In the genomic region with DNA sequence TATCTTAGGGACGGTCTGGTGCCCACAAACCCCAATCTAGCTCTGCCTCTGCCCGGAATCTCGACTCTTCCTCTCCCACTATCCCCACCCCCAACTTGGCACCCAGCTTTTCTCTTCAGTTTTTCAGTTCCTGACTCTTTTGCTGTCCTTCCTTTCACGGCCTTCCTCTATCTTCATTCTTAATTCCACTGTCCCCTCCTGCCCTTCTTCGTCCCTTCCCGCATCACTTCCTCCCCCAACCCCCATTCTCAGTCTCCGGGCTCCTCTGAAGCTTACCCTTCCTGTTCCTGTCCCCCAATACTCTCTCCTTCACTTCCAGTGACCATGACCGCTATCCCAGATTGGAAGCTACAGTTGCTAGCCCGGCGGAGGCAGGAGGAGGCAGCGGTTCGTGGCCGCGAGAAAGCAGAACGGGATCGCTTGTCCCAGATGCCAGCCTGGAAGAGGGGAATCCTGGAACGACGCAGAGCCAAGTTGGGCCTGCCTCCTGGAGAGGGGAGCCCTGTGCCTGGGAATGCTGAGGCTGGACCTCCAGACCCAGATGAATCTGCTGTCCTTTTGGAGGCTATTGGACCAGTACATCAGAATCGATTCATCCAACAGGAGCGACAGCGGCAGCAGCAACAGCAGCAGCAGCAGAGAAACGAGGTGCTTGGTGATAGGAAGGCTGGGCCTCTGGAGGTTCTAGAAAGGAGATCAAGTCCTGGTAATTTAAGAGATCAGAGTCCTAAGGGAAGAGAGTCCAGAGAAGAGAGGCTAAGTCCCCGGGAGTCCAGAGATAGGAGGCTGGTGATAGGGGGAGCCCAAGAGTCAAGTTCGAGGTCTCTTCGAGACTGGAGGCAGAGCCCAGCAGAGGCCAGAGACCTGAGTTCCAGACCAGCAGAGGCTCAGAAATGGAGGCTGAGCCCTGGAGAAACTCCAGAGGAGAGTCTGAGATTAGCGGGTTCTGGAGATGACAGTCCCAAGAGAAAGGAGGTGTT, we compare ENCODE assay signal across 8 mouse cellular contexts. TPM values are rescaled to one million over a fixed set of nuclear protein-coding genes. Genes with fewer than 3 reads are reported as not detected.
DNase-seq lines count a peak whose midpoint lies in the region; ATAC-seq and TF ChIP-seq lines count a peak whose summit lies in the region.

No protein-coding gene starts in this region.

- H3K27me3 ChIP-seq in embryonic facial prominence, embryonic 13.5 days = no peaks in the 10 kb centered on the region
- no peaks in the 10 kb centered on the region for H3K27me3 ChIP-seq in midbrain, postnatal 0 days (ENCODE audit: insufficient read depth, low read length)

- peak overlapping the region; percentile 89 for H3K9ac ChIP-seq in embryonic facial prominence, embryonic 13.5 days
- H3K9ac ChIP-seq in midbrain, postnatal 0 days (replicated peaks; ENCODE audit: low read length, poor library complexity, severe bottlenecking) = peak overlapping the region; percentile 83

- peak overlapping the region; percentile 99 for H3K4me2 ChIP-seq in embryonic facial prominence, embryonic 13.5 days
- H3K4me2 ChIP-seq in midbrain, postnatal 0 days (ENCODE audit: low read depth, low read length, poor library complexity, severe bottlenecking) = peak overlapping the region; percentile 91

- H3K4me3 ChIP-seq in embryonic facial prominence, embryonic 13.5 days = peak overlapping the region; percentile 73
- H3K4me3 ChIP-seq in midbrain, postnatal 0 days (ENCODE audit: low read depth, low read length) = peak overlapping the region; percentile 76

- intact Hi-C loops in left cerebral cortex, postnatal 14 days (cut with DNase I) = loop anchor here (2.0 kb wide), 1 partner anchor 30 kb away; no protein-coding TSS in a partner anchor

- peak; percentile 30 for DNase-seq in urinary bladder, adult 2 months (ENCODE audit: low spot score)
- no peak for DNase-seq in urinary bladder, postnatal 25 days (ENCODE audit: low spot score)
- peak; percentile 54 for DNase-seq in heart, postnatal 4 days
- peak; percentile 40 for DNase-seq in liver
- no peak for DNase-seq in midbrain, postnatal 0 days (ENCODE audit: low spot score)
- DNase-seq in thymus, postnatal 14 days = peak; percentile 78
- DNase-seq in left cerebral cortex, postnatal 14 days (ENCODE audit: low spot score in 2 of 2) = no peak

- peaks cover 56% of the 10 kb centered on the region for H3K4me1 ChIP-seq in embryonic facial prominence, embryonic 13.5 days
- peaks cover 20% of the 10 kb centered on the region for H3K4me1 ChIP-seq in midbrain, postnatal 0 days (ENCODE audit: insufficient read depth, low read length)

- ATAC-seq in embryonic facial prominence, embryonic 13.5 days (ENCODE audit: insufficient number of reproducible peaks, insufficient read depth, low FRiP score, low TSS enrichment, low read depth) = no peak
- no peak for ATAC-seq in midbrain, postnatal 0 days (ENCODE audit: low FRiP score)

- WGBS in embryonic facial prominence, embryonic 13.5 days = 9% methylated on average over 26 of the region's 26 CpGs
- WGBS in midbrain, postnatal 0 days = 6% methylated on average over 26 of the region's 26 CpGs

- H3K9me3 ChIP-seq in embryonic facial prominence, embryonic 13.5 days = 0 out of 2 replicates have a peak, but pooled peaks cover 3% of the 10 kb centered on the region
- H3K9me3 ChIP-seq in midbrain, postnatal 0 days (ENCODE audit: low read length) = no peaks in the 10 kb centered on the region

- 0 out of 2 replicates have a peak, but pooled peaks have one; percentile 23 for TF ChIP-seq CTCF in midbrain, postnatal 0 days (IDR thresholded peaks at IDR 0.05)

- H3K27ac ChIP-seq in embryonic facial prominence, embryonic 13.5 days = peak overlapping the region; percentile 98
- peak overlapping the region; percentile 89 for H3K27ac ChIP-seq in midbrain, postnatal 0 days (ENCODE audit: low read depth, low read length)

- peaks cover 25% of the 10 kb centered on the region for H3K36me3 ChIP-seq in embryonic facial prominence, embryonic 13.5 days
- H3K36me3 ChIP-seq in midbrain, postnatal 0 days (ENCODE audit: insufficient read depth, low read length) = no peaks in the 10 kb centered on the region

RNA-seq across cellular contexts. Expression of a gene that starts 1.8 kb away (rescaled TPM):
- polyA plus RNA-seq in urinary bladder, adult 2 months (2012; rRNA removed) = 55.2 and 57.5 TPM in 2 replicates
- 23.7 and 25.4 TPM in 2 replicates for polyA plus RNA-seq in embryonic facial prominence, embryonic 13.5 days (2015; fragmentation: Nextera tagmentation; extraction: Ambion mirVana)
- total RNA-seq in heart, postnatal 4 days (2021) = 10 to 100 TPM; 32.6 to 32.7 TPM
- total RNA-seq in midbrain, postnatal 0 days (2014; rRNA removed) = 16.2 and 33.0 TPM in 2 replicates
- polyA plus RNA-seq in midbrain, postnatal 0 days (2015; fragmentation: Nextera tagmentation; extraction: Ambion mirVana) = 14.1 and 14.4 TPM in 2 replicates
- 10 to 100 TPM; 12.8 to 14.1 TPM for total RNA-seq in left cerebral cortex, postnatal 14 days (2021)

RNA-seq across cellular contexts. Expression of a gene that starts 6.1 kb away (rescaled TPM):
- polyA plus RNA-seq in urinary bladder, adult 2 months (2012; rRNA removed) = 10.9 and 11.6 TPM in 2 replicates
- polyA plus RNA-seq in embryonic facial prominence, embryonic 13.5 days (2015; fragmentation: Nextera tagmentation; extraction: Ambion mirVana) = 49.0 and 53.5 TPM in 2 replicates
- total RNA-seq in heart, postnatal 4 days (2021) = 10 to 100 TPM; 26.3 to 32.2 TPM
- total RNA-seq in midbrain, postnatal 0 days (2014; rRNA removed) = 7.6 and 12.1 TPM in 2 replicates
- 11.0 and 11.8 TPM in 2 replicates for polyA plus RNA-seq in midbrain, postnatal 0 days (2015; fragmentation: Nextera tagmentation; extraction: Ambion mirVana)
- 1 to 10 TPM; 5.1 TPM for total RNA-seq in left cerebral cortex, postnatal 14 days (2021)

RNA-seq across cellular contexts. Expression of a gene that starts 12.4 kb away (rescaled TPM):
- polyA plus RNA-seq in urinary bladder, adult 2 months (2012; rRNA removed) = 53.4 and 57.7 TPM in 2 replicates
- 40.9 and 53.5 TPM in 2 replicates for polyA plus RNA-seq in embryonic facial prominence, embryonic 13.5 days (2015; fragmentation: Nextera tagmentation; extraction: Ambion mirVana)
- total RNA-seq in heart, postnatal 4 days (2021) = 10 to 100 TPM; 24.2 to 25.1 TPM
- total RNA-seq in midbrain, postnatal 0 days (2014; rRNA removed) = 26.7 and 27.7 TPM in 2 replicates
- 23.6 and 25.1 TPM in 2 replicates for polyA plus RNA-seq in midbrain, postnatal 0 days (2015; fragmentation: Nextera tagmentation; extraction: Ambion mirVana)
- 10 to 100 TPM; 30.1 to 32.1 TPM for total RNA-seq in left cerebral cortex, postnatal 14 days (2021)

RNA-seq across cellular contexts. Expression of a gene that starts 25.9 kb away (rescaled TPM):
- polyA plus RNA-seq in urinary bladder, adult 2 months (2012; rRNA removed) = 10.4 and 14.2 TPM in 2 replicates
- 15.7 and 21.0 TPM in 2 replicates for polyA plus RNA-seq in embryonic facial prominence, embryonic 13.5 days (2015; fragmentation: Nextera tagmentation; extraction: Ambion mirVana)
- total RNA-seq in heart, postnatal 4 days (2021) = 10 to 100 TPM; 37.9 to 40.6 TPM
- total RNA-seq in midbrain, postnatal 0 days (2014; rRNA removed) = 22.4 and 22.6 TPM in 2 replicates
- polyA plus RNA-seq in midbrain, postnatal 0 days (2015; fragmentation: Nextera tagmentation; extraction: Ambion mirVana) = 3.7 and 4.7 TPM in 2 replicates
- 10 to 100 TPM; 10.7 to 14.6 TPM for total RNA-seq in left cerebral cortex, postnatal 14 days (2021)

RNA-seq across cellular contexts. Expression of a gene that starts 29.1 kb away (rescaled TPM):
- 257 TPM in 2 replicates for polyA plus RNA-seq in urinary bladder, adult 2 months (2012; rRNA removed)
- polyA plus RNA-seq in embryonic facial prominence, embryonic 13.5 days (2015; fragmentation: Nextera tagmentation; extraction: Ambion mirVana) = 1,166 and 1,221 TPM in 2 replicates
- total RNA-seq in heart, postnatal 4 days (2021) = 100 to 1,000 TPM; 908 to 913 TPM
- total RNA-seq in midbrain, postnatal 0 days (2014; rRNA removed) = 3,416 and 3,526 TPM in 2 replicates
- 1,872 and 1,886 TPM in 2 replicates for polyA plus RNA-seq in midbrain, postnatal 0 days (2015; fragmentation: Nextera tagmentation; extraction: Ambion mirVana)
- total RNA-seq in left cerebral cortex, postnatal 14 days (2021) = 100 to 1,000 TPM; 771 to 797 TPM

Comparison
In these comparisons a context has a peak if more than half of its experiments do, and no peak if none do; other contexts are left out.
1. DNase-seq: peak in urinary bladder, adult 2 months (single experiment), heart, postnatal 4 days (single experiment), liver (single experiment) and thymus, postnatal 14 days (single experiment); none in urinary bladder, postnatal 25 days (single experiment), midbrain, postnatal 0 days (single experiment) and left cerebral cortex, postnatal 14 days (0 of 2).